Mouse (Mus musculus) lung, postnatal 0 days (tissue): ENCODE data around the gene Bcl2l1. TPM values are rescaled to one million over a fixed set of nuclear protein-coding genes. Genes with fewer than 3 reads are reported as not detected.

Source experiments
- ATAC-seq: fragments of 200-750 bp; cut with Nextera tagmentation; 2 replicates; pipeline ENCODE4 v1.8.0; 2017; ENCODE audit warnings: moderate library complexity
- DNase-seq: peaks from one replicate; pipeline ENCODE4 v3.0.0-alpha.2; 2016; ENCODE audit warnings: low spot score
- H3K27ac ChIP-seq: fragments of 300-500 bp; sonication (generic); 2 replicates; pipeline ENCODE4 v1.5.1; 2014; ENCODE audit warnings: antibody characterized with exemption, mild to moderate bottlenecking, low read length, mixed read lengths
- H3K27me3 ChIP-seq: fragments of 300-500 bp; sonication (generic); replicated peaks from 2 replicates; pipeline ENCODE4 v1.6.1; 2014; ENCODE audit warnings: low read length, mixed read lengths; ENCODE audit not compliant: insufficient read depth
- H3K36me3 ChIP-seq: fragments of 300-500 bp; sonication (generic); 2 replicates; pipeline ENCODE4 v1.6.1; 2014; ENCODE audit warnings: low read length, mixed read lengths; ENCODE audit not compliant: insufficient read depth
- H3K4me1 ChIP-seq: fragments of 300-500 bp; sonication (generic); 2 replicates; pipeline ENCODE4 v1.6.1; 2014; ENCODE audit warnings: antibody characterized with exemption, low read depth, low read length, mixed read lengths; ENCODE audit not compliant: insufficient read depth
- H3K4me2 ChIP-seq: fragments of 300-500 bp; sonication (generic); replicated peaks from 2 replicates; pipeline ENCODE4 v1.6.1; 2014; ENCODE audit warnings: low read depth, mild to moderate bottlenecking, low read length, moderate library complexity, mixed read lengths
- H3K4me3 ChIP-seq: fragments of 300-500 bp; sonication (generic); 2 replicates; pipeline ENCODE4 v1.5.1; 2014; ENCODE audit warnings: low read depth, low read length
- H3K9ac ChIP-seq: fragments of 300-500 bp; sonication (generic); replicated peaks from 2 replicates; pipeline ENCODE4 v1.6.1; 2014; ENCODE audit warnings: low read depth, mild to moderate bottlenecking
- H3K9me3 ChIP-seq: fragments of 300-500 bp; sonication (generic); 2 replicates; pipeline ENCODE4 v1.6.1; 2016; ENCODE audit warnings: low read length, mixed read lengths
- CTCF ChIP-seq: IDR thresholded peaks from 2 replicates; pipeline ENCODE4 v1.5.1; 2016; ENCODE audit warnings: antibody characterized with exemption, mild to moderate bottlenecking
- EP300 ChIP-seq: IDR thresholded peaks from 2 replicates; pipeline ENCODE4 v1.6.1; 2016; ENCODE audit warnings: antibody characterized with exemption, mild to moderate bottlenecking, control low read depth
- WGBS: fragments of 180-500 bp; shearing (Covaris S2); extraction: QIAGEN DNeasy Blood & Tissue Kit; methylation state at CpG from one replicate; pipeline ENCODE4 v1.1.7; 2014; 5-methylcytosine and 5-hydroxymethylcytosine counted together
- polyA plus RNA-seq: library from polyadenylated mRNA; unstranded; fragments of >200 nt; fragmentation: Nextera tagmentation; extraction: Ambion mirVana; gene quantifications from 2 replicates; pipeline ENCODE4 v1.2.1, GENCODE M21; 2015

Gene Bcl2l1
- polyA plus RNA-seq, 1 experiment from 2014 or later: 103 TPM

- Histone ChIP-seq H3K4me2 (peak overlapping the region; percentile 23), H3K4me1 (peaks cover 78% of the 10 kb centered on the region)
- ATAC-seq: peak; percentile 90
Observed at GRCm38 (mm10) chr2:152820369-152820768, 11.2 kb downstream of the Bcl2l1 start.

GRCm38 (mm10) chr2:152819926-152820325, 11.6 kb downstream of the Bcl2l1 start:
- no peaks in the 10 kb centered on the region for H3K9me3 ChIP-seq
- H3K9ac ChIP-seq: peak overlapping the region; percentile 2; the same call in 1 of the 2 replicates
- 35% methylated on average over 4 of the region's 4 CpGs for WGBS
- peaks cover 74% of the 10 kb centered on the region for H3K4me1 ChIP-seq
- H3K36me3 ChIP-seq: 0 out of 2 replicates have a peak, but pooled peaks cover 7% of the 10 kb centered on the region
- H3K27ac ChIP-seq: peak overlapping the region; percentile 96
- DNase-seq (no peak), ATAC-seq (no peak; the same call in 1 of the 2 replicates)
- peak overlapping the region; percentile 9; the same call in 1 of the 2 replicates for H3K4me2 ChIP-seq
- no peaks in the 10 kb centered on the region for H3K27me3 ChIP-seq
- TF ChIP-seq CTCF (no peak), EP300 (no peak)
- H3K4me3 ChIP-seq: no peak overlapping the region

More at GRCm38 (mm10) chr2:152820369-152820768, 11.2 kb downstream of the Bcl2l1 start:
- Histone ChIP-seq H3K27me3 (no peaks in the 10 kb centered on the region), H3K9me3 (no peaks in the 10 kb centered on the region), H3K36me3 (peaks cover 7% of the 10 kb centered on the region; the same call in 1 of the 2 replicates), H3K4me3 (no peak overlapping the region), H3K27ac (peak overlapping the region; percentile 96), H3K9ac (0 out of 2 replicates have a peak overlapping the region, but pooled peaks have one; percentile 13)
- TF ChIP-seq EP300 (peak; percentile 100), CTCF (no peak)
- peak; percentile 94 for DNase-seq
- WGBS: 14% methylated on average over 2 of the region's 2 CpGs

- TF ChIP-seq EP300: no peak
- no peak for TF ChIP-seq CTCF
- Histone ChIP-seq H3K4me2 (peak overlapping the region; percentile 9; the same call in 1 of the 2 replicates), H3K9ac (0 out of 2 replicates have a peak overlapping the region, but pooled peaks have one; percentile 2), H3K36me3 (0 out of 2 replicates have a peak, but pooled peaks cover 7% of the 10 kb centered on the region), H3K27me3 (no peaks in the 10 kb centered on the region), H3K9me3 (no peaks in the 10 kb centered on the region), H3K27ac (peak overlapping the region; percentile 96), H3K4me1 (peaks cover 69% of the 10 kb centered on the region), H3K4me3 (no peak overlapping the region)
- 91% methylated on average over 3 of the region's 3 CpGs for WGBS
- DNase-seq: no peak
- no peak for ATAC-seq
Observed at GRCm38 (mm10) chr2:152819097-152819624, 12.4 kb downstream of the Bcl2l1 start.

GRCm38 (mm10) chr2:152818679-152819078, 12.8 kb downstream of the Bcl2l1 start:
- Histone ChIP-seq H3K4me1 (peaks cover 67% of the 10 kb centered on the region), H3K27me3 (no peaks in the 10 kb centered on the region), H3K9ac (no peak overlapping the region), H3K9me3 (no peaks in the 10 kb centered on the region), H3K27ac (peak overlapping the region; percentile 96), H3K4me3 (no peak overlapping the region), H3K36me3 (0 out of 2 replicates have a peak, but pooled peaks cover 7% of the 10 kb centered on the region), H3K4me2 (no peak overlapping the region)
- TF ChIP-seq CTCF: no peak
- no peak for TF ChIP-seq EP300
- 67% methylated on average over 5 of the region's 5 CpGs for WGBS
- no peak for ATAC-seq
- no peak for DNase-seq

- H3K9me3 ChIP-seq: no peaks in the 10 kb centered on the region
- no peak overlapping the region for H3K4me3 ChIP-seq
- no peak overlapping the region for H3K9ac ChIP-seq
- WGBS: 13% methylated on average over 6 of the region's 6 CpGs
- 0 out of 2 replicates have a peak overlapping the region, but pooled peaks have one; percentile 3 for H3K4me2 ChIP-seq
- H3K27ac ChIP-seq: peak overlapping the region; percentile 96
- 0 out of 2 replicates have a peak, but pooled peaks cover 7% of the 10 kb centered on the region for H3K36me3 ChIP-seq
- no peaks in the 10 kb centered on the region for H3K27me3 ChIP-seq
- H3K4me1 ChIP-seq: peaks cover 64% of the 10 kb centered on the region
- DNase-seq: peak; percentile 50
- ATAC-seq: no peak
- peak; percentile 21; the same call in 1 of the 2 replicates for TF ChIP-seq EP300
- no peak for TF ChIP-seq CTCF
Observed at GRCm38 (mm10) chr2:152817596-152818291, 13.8 kb downstream of the Bcl2l1 start.

- Histone ChIP-seq H3K4me2 (no peak overlapping the region), H3K27ac (peak overlapping the region; percentile 96), H3K9me3 (no peaks in the 10 kb centered on the region), H3K36me3 (0 out of 2 replicates have a peak, but pooled peaks cover 7% of the 10 kb centered on the region), H3K9ac (no peak overlapping the region), H3K4me1 (peaks cover 63% of the 10 kb centered on the region), H3K27me3 (no peaks in the 10 kb centered on the region), H3K4me3 (no peak overlapping the region)
- no peak for ATAC-seq
- no peak for DNase-seq
- no peak for TF ChIP-seq EP300
- TF ChIP-seq CTCF: no peak
- 63% methylated on average over 3 of the region's 3 CpGs for WGBS
Observed at GRCm38 (mm10) chr2:152816657-152817348, 14.7 kb downstream of the Bcl2l1 start.
